Mouse (Mus musculus) ovary, adult 18-20 months (tissue): ENCODE data around the gene Chaf1b.

Experiments
- DNase-seq: peaks from one replicate; pipeline ENCODE4 v3.0.0; 2022; ENCODE audit warnings: low spot score, mixed read lengths

Gene Chaf1b

DNA sequence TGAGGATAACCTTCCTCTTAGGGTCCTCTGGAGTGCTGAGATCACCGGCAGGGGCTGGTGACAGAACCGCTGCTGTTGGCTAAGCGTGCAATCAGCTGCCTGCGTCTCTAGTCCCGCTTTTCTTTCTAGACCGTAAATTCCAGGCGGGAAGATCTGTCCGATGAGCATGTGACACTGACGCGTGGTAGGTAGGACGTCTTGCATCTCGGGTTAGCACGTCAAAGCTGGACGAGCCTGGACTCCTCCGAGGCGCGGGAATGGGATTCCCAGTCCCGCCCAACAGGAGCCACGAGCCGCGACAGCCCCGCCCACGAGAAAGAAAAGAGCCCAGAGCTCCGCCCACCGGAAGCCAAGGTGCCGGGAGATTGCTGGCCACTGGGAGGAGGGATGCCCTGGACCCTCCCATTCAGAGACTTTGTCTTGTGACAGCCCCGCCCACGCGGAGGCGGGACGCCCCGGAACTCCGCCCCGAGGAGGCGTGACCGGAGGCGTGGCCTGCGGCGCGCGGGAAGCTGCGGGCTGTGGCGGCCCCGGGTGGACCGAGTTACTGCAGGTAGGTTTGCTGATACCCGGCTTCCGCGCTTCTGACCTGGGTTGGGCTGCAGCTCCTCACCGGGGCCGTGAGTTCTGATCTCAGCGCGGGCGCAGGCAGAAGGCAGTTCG, at the start of gene Chaf1b:
Gene Chaf1b, plus strand, starts transcription at position 479 of the 663 bp plus-strand sequence.
- DNase-seq, result peak; percentile 94

DNA sequence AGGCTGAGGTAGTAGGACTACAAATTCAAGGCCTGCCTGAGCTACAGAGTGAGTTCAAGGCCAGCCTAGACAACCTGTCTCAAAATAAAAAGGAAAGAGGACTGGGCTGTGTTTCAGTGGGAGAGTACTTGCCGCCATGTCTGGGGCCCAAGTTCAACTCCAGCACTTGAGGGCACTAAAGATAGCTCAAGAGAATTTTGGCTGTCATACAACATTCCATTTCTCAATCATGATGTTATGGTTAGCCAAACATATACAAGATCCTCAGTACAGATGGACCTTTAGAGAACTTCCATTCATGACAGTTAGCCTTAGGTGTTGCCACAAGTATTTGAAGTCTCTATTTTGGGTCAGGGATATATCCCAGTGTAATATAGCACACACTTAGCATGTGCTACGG, 49.6 kb upstream of the Chaf1b start:
- no peak for DNase-seq

DNA sequence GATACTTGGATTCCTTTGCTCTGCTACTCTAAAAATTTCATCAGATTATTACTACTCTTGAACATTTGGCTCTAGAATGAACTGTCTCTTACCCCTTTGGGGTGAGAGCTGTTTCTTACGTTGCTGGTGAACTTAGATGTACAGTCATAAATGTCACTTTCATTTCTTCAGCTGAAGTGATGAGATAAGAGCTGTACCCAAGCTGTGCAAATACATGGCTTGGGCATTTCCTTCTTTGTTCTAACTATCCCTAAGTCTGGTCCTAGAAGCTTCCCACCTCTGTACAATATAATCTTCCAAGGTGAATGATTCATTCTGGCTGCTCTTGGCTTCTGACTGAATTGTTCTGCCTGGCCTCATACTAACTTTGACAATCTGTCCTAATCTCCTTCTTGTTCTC, 44.7 kb upstream of the Chaf1b start:
- no peak for DNase-seq

DNA sequence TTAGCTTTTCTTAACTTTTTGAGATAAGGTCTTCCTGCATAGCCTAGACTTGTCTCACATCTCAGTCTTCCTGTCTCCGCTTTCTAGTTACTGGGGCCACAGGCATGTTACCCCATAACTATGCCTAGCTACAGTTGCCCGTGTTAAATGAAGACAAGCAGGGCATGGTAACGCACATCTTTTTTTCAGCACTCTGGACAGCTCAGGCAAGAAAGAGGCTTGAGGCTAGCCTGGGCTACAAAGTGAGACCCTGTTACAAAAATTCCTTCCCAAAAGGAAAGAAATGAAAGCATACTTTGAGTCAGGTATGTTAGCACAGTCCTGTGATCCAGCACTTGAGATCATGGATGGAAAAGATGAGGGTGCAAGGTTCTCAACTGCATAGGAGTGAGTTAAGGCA, 33.2 kb upstream of the Chaf1b start:
- no peak for DNase-seq

DNA sequence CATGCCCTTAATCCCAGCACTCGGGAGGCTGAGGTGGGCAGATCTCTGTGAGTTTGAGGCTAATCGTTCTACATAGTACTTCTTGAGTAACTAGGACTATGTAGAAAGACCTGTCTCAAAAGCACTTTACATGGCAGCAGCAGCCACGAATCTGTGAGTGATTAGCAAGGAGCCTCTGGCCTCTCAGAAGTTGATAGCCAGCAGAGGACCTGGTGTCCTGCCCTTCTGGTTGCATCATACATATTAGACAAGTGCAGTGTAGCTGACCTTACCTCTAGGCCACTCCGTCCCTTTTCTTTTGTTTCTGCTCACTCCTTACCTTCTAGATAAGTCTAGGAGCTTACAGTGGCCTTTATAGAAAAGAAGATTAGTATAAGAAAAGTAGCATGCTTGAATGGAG, 23.7 kb upstream of the Chaf1b start:
- no peak for DNase-seq

DNA sequence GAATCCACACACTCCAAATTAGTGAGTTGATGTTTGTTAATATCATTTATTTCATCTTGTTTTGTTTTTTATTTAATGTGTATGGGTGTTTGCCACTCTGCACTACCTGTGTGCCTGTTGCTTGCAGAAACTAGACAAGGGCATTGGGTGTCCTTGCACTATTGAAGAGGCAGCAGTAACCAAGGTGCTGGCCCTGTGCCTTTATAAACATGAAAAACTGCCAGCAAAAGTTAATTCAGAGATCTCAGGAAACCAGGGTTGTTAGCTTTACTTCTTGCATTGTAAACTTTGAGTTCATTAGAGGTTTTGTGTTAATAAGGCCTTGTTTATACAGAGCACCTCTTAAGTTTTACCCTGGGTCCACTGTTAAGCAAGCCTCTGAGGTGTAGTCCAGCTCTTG, 23.0 kb upstream of the Chaf1b start:
- no peak for DNase-seq

DNA sequence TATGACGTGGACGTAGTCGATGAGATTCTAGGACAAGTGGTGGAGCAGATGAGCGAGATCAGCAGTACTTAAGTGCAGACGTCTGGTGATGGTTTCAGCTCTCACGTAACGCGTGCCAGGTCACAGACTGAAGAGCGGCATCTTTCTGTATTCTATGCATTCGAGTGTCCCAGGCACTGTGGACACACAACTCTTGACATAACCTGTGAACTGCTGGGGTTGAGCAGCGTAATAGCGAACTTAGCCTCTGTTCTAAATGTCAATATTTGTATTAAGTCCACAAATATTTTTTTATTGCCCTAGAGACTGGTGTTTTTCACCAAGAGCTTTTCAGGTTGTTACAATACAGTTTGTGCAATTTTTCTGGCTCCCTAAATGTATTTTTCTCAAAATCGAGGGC, 8.9 kb upstream of the Chaf1b start:
- no peak for DNase-seq

DNA sequence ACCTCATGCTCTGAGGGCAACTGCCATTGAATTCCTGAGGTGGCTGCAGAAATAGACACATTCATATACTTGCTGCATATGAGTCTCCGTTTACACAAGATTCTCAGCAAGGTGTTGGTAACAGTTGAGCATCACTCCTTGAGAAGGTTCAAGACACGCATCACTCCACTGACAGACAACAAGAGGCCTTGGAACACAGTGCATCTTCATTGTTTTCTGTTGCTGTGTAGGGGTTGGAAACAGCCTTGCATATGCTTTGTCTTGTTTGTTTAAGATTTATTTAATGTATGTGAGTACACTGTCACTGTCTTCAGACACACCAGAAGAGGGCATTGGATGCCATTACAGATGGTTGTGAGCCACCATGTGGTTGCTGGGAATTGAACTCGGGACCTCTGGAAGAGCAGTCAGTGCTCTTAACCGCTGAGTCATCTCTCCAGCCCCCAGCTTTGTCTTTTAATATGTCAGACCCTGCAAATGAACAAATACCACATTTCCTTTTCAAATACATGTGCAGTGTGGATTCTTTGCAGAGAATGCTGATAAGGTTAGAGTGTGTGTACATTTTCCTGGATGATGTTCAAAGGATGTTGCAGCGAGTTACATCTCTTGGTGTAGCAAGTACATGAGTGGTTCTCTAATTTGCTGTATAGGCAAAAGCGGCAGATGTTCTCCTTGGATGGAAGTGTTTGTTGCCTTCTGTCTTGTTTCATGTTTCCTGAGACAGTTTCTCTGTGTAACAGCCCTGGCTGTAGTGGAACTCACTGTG, 5.9 kb upstream of the Chaf1b start:
- no peak for DNase-seq

DNA sequence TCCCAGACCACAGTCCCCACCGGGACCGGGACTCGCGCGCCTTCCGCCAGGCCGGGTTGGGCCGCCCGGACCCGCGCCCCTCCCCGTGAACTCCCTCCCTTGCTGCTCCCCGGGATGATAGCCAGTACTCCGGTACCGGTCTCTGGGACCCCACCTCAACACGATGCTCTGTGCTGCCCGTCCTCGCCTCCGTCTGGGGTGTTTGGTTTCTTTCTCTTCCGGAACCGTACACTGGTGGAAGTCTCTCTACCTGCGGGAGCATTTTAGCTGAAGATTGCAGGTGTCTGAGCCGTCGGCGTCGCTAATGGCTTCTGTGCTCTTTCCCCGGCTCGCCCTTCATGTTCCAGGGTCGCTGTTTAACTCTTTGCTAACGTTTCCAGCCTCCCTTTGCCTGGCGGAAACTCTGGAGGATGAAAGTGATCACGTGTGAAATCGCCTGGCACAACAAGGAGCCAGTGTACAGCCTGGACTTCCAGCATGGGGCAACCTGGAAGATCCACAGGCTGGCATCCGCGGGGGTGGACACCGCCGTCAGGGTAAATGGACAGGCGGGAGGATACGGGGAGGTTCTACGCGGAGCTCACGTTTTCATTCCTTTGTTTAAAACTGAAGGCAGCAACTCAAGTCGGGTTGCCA, 503 bp downstream of the Chaf1b start:
- DNase-seq, result no peak

DNA sequence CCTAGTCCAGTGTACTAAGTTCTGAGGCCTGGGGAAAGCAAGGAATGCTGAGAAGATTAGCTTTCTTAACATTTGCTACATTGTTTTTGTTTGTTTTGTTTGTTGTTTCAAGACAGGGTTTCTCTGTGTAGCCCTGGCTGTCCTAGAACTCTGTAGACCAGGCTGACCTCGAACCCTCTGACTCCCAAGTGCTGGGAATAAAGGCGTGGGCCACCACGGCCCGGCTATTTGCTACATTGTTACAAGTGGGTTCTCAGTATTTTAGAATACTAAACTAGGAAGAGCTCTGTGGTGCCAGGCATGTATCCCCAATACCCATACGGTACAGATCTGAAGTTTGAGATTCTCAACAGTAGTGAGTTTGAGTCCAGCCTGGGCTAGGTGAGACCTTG, 1.0 kb downstream of the Chaf1b start:
- DNase-seq, result no peak

DNA sequence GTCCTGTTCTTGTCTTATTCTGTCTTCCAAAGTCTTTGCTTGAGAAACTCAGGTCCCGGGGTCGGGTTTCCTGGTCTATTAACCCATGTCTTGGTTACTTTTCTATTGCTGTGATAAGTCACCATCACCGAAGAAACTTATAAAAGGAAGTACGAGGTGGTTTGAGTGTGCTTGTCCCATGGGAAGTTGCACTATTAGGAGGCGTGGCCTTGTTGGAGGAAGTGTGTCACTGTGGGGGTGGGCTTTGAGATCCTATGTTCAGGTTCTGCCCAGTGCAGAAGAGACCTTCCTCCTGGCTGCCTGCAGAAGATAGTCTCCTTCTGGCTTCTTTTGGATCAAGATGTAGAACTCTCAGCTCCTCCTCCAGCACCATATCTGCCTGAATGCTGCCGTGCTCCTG, 4.8 kb downstream of the Chaf1b start:
- no peak for DNase-seq

DNA sequence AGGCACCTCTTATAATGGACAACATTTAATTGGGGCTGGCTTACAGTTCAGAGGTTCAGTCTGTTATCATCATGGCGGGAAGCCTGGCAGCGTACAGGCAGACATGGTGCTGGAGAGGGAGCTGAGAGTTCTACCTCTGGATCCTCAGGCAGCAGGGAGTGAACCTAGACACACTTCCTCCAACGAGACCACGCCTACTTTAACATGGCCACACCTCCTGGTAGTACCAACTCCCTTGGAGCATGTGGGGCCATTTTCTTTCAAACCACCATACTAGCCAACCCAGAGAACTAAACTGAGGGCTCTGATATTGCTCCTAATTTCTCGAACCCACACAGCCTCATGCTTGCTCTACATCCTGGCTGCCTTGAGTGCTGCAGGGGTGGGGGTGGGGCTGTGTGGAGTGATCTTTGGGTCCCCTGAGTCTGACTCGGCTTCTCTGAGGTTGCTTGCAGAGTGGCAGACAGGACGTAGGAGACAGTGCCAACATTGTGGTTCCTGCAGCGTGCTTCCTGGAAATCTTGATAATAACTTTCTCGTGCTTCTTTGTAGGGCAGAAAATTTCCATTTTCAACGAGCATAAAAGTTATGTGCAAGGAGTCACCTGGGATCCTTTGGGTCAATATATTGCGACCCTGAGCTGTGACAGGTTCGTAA, 7.4 kb downstream of the Chaf1b start:
- DNase-seq, result no peak

DNA sequence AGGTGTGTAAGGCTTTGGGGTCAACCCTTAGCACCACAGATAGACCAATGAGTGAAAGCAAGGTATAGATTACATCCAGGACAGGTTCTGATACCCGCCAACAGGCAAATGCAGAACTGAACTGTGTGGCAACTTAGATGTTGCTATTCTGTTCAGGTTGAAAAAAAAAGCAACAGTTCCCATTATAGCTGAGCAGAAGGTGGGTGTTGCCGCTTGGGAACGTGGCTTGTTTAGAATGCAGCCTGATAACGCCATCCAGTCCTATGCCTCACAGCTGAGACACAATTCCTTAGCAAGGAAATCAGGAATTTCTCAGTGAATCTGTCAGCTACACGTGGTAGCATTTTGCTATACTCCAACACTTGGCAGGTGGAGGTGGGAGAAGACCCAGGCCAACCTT, 9.6 kb downstream of the Chaf1b start:
- no peak for DNase-seq

DNA sequence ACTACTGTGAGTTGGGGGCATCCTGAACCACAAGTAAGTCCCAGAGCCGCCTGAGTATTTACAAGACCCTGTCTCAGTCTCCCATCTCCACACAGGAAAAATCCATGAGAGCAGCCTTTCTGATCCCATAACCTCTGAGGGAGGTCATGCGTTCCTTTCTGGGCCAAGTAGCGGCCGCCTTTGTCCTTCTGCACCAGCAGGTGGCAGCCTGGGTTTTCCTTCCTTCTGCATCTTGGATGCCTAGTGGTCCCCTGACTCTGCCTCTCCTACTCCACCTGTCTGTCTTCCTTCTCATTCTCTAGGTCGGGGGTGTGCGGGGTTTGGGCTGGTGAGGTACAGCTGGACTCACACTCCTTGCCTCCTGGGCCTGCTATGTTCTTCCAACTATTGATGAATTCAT, 19.3 kb downstream of the Chaf1b start:
- no peak for DNase-seq

DNA sequence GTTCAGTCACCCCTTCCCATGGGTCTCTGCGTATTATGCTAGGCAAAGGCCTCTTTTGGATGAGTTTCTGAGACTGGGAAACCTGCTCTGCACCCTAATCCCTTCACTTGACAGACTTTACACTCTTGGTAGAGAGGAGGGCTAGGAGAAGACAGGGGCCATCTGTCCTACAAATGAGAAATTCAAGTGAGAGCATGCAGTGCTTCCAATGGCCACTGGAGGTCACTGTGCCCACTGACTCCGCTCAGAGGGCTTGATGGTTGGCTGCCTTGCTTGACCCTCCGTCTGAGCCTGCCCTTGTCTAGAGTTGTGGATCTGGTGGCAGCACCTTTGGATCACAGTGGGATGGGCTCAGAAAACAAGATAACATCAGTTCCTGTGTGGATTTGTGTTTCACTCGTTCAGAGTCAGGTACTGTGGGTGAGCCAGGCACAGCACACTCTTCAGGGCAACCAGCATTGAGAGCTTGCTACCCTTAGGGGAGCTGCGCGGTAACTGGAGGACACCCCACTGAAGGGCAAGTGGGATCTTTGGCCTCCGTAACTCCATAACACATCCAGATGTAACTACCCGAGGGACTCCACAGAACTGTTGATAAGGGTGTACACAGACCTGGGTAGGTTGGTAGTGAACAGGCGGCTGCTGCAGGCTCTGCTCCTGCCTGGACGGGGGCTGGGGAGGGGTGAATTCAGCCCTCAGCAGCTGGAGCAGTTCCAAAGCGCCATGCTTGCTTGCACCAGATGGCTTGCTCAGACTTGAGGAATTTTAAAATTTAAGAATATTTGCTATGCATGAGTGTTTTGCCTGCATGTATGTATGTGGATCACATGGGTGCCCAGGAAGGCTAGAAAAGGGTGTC, 22.7 kb downstream of the Chaf1b start:
- DNase-seq, result no peak

DNA sequence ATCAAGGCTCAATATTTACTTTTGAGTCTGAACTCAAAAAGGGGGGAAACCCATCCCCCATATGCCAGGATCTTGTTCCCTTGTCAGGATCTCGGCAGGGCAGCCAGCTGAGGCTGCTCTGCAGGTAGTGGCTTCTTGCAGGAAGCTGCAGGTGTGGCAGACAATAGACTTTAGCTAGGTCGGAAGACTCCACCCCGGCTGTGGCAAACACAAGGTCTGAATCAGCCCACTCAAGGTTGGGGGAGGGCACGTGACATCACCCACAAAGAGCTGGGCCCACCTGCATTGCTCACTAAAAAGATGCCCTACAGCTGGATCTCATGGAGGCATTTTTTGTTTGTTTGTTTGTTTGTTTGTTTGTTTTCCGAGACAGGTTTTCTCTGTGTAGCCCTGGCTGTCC, 24.1 kb downstream of the Chaf1b start:
- no peak for DNase-seq

DNA sequence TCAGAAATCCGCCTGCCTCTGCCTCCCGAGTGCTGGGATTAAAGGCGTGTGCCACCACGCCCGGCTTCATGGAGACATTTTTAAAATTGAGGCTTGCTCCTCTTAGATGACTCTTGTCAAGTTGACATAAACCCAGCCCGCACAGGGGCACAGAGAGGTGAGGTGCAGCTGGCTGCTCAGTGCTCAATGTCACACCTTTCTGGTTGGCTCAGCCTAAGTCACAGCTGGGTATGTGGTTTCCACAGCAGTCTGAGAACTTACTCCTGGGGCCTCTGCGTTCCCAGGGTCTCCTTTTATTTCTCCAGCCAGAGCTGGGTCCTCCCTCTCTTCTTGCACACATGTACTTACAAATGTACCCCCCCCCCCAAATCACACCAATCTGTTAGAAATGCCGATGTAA, 24.5 kb downstream of the Chaf1b start:
- no peak for DNase-seq

DNA sequence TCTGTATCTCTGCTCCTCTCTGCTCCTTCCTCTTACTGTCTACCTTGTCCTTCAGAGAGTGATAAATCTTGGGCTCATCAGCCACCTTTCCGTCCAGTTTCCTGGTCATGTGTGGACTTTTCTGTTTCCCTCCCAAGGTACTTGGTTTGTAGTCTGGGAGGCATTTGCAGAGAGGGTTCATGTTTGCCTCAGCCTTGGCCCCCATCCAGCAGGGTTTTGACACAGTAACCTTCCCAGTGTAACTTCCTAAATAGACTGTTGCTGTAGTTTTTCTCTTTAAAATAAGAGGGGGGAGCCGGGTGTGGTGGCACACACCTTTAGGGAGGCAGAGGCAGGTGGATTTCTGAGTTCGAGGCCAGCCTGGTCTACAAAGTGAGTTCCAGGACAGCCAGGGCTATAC, 26.2 kb downstream of the Chaf1b start:
- no peak for DNase-seq

DNA sequence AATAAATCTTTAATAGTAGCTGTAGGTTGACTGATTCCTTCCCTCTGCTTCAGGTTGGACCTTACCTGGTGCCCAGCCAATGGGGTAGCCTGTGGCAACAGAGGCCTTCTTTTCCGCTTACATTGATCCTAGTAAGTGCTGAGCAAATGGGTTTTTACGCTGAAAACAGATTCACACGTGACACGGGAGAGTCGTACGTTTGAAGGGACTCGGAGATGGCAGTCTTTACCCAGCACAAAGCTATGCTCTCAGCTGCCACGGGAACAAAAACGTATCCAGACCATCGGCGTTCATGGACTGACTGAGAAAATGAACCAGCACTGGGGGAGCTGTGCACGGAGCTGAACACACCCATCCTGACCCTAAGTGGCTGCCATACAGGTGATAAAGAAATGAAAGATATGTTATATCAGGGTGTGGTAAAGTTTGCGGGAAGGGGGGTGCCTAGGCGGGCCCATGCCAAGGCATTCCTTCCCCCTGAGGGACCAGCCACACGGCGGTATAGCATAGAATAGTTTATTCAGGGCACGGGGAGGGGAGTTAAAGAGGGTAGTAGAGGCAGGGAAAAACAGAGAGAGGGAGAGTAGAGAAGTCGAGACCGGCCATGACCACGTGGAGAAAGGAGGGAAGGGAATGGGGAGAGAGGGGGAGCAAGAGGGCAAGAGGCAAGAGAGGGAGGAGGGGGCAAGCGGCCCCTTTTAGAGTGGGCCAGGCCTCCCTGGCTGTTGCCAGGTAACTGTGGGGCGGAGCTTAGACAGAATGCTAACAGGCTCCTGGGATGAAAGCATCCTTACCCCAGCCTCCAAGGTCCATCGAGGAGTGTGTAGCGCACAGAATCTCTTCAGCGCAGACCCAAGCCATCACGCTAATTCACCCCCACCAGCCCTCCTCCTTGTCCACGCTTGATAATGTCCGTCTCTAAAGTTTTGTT, 27.3 kb downstream of the Chaf1b start:
- no peak for DNase-seq

DNA sequence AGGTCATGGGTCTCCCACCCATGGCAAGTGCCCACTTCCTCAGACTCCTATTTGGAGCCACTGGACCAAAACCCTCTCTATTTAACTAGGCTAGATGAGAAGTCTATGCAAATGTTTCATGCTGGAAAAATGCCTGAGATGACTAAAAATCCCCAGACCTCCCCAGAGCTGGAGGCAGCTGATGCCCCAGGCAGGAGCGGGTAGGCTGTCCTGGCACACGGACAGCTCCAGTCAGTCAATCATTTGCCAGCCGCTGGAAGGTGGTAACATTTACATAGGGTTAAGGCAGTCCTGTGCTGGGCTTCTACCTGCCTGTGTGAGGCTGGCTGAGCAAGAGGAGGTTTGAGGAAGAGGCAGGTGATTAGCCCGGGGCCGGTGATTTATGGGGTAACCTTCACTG, 28.5 kb downstream of the Chaf1b start:
- no peak for DNase-seq

DNA sequence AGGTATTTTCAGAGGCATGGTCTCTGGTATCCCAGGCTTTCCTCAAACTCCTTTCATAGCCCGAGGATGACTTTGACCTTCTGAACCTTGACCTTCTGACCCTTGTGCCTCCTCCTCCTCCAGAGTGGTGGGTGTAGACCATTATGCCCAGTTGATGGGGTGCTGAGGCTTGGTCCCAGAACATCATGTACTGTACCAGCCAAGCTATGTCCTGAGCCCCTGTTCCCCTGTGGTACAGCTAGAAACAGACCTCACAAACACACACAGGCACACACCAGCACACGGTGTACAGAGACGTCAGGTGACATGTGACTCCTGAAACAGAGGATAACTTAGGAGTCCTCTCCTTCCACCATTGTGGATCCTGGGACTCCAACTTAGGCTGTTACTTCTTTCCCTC, 29.1 kb downstream of the Chaf1b start:
- DNase-seq, result no peak
